Mouse (Mus musculus) c-Kit-positive CD71-negative TER-119-negative erythroid progenitor cells, embryonic 14.5 days (primary cell): ENCODE measurements around the gene Bmp7.

Source experiments
- DNase-seq: peaks from one replicate; pipeline ENCODE4 v3.0.0-alpha.2; 2013; ENCODE audit warnings: low read depth

Gene Bmp7

DNA sequence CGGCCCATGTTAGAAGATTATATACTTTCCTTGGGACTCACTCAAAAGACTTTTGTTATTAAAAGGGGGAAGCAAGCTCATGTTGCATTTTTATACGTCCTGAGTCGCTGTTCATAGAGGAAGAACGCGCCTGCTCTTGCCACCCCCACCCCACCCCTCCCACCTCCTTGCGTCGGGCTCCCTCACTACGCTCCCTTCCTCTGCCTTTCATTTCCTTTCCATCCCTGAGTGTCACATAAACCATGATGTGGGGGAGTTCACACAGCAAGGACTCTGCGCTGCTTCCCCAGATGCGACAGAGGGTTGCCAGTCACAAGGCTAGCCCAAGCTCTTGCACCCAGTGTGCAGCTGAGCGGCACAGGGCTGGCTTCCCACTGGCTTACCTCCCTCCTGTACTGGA is 88.3 kb downstream of the Bmp7 start:
- no peak for DNase-seq

DNA sequence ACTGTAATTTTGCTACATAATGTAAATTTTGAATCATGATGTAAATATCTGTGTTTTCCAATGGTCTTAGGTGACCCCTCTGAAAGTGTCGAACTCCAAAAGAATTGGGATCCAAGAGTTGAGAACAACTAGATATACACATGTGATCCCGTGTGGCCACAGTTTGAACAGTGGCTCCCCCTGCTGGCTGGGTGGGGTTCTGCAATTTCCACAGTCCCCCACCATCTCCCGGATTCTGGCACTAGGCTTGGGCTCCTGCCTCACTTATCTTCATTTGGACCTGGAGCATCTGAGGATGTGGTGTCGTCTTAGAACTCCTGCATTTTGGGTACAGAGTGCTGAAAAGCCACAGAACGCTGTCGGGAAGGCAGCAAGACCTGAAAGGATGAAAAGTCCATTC is 91.9 kb downstream of the Bmp7 start:
- DNase-seq = no peak

DNA sequence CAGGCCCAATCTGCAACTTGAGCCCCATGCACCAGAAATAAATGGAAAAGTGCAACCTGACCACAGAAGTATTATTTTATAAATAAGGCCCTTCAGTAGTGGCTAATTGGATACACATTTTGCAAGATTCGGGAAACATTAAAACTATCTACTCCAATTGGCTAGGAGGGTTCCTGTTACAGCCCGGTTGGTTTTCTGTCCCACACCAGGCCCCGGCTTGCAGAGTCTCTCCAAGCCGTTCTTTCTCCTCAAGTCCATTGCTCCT is 93.9 kb downstream of the Bmp7 start:
- no peak for DNase-seq

DNA sequence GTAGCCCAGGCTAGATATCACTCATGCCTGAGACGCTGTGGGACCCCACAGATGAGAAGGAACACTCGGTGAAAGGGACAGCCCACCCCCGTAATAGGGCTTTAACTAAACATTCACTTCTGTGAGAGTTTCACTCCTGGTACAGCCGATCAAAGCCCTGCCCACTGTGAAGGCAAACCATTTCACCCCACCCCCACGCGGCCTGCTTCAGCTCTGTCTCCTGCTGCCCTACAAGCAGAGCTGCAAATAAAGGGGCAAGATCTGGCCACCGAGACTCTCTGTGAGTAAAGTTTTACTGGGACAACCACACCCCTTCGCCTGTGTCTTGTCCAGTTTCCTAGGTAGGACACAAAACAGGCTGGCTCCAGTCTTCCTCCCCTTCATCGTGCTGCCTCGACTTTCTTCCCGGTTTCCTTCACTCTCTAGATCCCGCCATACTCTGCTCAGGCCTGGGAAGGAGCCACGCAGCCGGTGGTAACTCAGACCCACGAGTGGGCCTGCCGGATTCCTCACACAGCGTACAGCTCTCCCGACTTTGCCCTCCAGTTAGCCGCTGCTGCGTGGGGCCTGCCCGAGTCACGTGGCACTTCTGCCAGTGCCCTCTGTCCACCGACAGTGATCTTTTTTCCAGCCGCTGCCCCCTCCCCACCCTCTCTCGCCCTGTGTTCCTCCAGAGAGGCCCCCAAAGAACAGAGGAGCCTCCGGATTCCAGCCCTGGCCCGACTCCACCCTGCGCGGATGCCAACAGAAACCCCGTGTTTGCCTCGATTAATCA is 94.4 kb downstream of the Bmp7 start:
- DNase-seq = no peak

DNA sequence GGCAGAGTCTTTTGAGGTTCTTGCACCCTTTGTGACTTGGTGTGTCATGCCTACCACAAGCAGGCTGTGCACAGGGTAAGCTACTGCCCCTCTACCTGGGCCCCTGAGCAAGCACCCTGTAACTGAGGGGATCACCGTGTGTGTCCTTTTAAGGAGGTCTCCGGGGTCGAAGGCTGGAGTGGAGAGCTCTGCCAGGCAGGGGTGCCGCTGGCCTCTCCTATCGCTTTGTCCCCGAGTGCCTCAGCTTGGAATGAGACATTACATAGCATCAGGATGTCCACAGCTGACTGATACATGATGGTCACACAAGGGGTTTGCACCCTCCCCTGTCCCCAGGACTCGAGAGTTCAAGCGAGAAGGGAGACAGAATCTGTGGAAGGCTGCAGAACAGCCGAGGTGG is 96.2 kb downstream of the Bmp7 start:
- no peak for DNase-seq

DNA sequence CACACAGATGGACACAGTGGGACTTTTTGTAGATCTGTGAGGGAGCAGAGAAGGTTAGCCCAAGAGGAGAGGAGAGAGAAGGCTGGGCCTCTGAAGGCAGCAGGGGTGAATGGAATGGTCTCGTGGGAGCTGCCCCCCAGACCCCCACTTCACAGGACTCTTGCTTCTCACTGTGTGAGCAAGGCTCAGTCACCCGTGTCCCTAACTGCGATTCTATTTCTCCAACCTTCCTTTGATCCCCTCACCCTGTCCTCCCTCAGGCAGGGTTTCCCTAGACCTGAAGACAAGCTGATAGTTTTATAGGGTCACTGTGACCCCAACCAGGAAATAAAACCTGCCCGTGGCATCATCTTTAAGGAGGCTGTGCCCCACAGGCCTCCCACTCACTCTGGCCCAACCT is 97.8 kb downstream of the Bmp7 start:
- DNase-seq = no peak

DNA sequence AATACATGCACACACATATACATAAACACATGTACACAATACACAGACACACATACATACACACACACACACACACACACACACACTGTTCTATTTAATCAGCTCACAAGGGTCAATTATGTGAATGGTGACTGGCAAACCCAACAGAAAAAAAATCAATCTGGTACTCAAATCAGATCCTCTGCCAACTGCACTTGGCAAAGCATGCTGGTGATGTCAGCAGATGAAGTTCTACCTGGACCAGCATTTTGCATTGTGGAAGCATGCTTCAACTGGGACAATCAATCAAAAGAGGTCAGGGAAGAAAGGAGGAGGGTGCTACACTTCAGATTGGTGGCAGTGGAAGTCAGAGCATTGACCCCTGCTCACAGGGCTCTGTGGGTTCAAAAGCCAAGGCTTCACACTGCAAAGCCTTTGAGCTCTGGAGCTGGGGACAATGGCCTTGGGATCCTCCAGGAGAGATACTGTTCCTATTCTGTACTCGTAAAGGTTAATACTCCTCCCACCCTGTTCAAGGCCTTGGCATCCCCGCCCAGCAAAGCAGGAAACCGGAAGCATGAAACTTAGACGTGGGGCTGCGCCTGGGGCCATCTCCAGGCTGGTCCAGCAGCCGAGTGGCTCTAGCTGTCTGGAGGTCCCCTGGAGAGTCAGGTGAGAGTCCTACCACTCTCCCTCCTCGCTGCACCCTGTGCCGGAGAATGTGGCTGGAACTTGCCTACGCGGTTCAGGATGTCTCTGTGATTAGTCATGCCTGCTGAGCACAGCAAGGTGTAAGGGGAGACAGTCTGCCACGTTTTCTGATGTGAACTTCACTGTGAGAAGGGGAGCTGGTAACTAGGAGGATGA is 99.0 kb downstream of the Bmp7 start:
- DNase-seq = no peak

DNA sequence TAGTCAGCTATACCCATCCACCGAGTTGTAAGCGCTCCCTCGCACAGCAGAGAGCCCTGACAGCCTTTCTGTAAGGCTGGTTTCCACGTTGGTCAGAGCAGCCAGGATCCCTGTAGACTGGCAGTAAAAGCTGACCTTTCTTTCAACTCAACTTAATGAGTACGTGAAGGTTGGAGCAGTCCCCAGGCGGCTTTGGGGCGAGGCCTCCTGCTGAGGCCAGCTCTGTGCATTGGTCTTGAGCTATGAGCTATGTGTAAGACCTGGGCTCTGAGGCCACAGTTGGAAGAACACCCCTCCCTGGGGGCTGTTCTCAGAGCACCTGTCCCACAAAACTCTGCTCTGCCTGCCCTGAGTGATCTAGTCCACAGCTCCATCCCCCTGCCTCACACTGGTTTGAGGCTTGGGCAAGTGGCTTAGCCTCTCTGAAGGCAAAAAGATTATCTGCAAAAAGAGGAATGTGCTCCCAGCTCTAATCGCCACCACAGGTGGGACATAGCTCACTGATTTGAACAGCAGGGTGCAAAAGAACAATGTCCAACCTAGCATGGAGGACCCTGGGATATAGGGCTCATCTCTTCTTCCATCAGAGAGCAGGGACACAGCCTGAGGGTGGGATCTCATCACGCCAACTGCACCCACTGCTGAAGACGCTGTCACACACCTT is 100.7 kb downstream of the Bmp7 start:
- DNase-seq = no peak

DNA sequence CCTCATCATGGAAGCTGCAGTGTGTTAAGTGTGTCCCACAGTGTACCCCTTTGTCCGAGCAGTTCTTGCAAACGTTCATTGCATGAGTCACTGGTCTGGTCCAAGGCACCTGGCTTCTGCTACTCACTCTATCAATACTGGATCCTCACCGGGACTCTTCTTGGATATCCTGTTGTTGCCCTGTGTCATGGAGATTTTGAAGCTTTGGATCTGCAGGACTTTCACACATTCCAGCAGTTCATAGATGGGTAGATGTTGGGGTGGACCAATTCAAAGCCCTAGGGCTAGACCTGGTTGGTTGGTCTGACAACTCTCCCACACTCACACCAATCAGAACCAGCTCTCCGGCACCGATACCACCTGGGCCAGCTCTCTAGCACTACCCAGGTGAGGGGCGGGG is 103.6 kb downstream of the Bmp7 start:
- no peak for DNase-seq

DNA sequence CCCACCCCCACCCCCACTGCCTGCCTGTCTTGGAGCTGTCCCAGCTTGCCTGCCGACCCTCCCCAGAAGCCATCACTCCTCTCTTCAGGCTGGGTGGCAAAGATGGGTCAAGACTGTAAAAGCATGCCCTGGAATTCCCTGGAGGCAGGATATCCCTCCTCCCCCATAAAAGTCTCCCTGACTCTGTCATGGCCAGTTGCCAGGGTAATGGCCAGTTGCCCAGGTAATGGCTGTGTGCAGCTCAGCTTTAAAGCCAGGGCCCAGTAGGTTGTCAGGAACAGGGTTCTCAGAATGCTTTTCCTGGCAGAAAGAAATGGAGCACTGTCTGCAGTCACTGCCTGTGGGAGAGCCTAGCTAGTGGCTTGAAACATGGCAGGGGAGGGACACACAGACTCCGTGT is 106.9 kb downstream of the Bmp7 start:
- no peak for DNase-seq

DNA sequence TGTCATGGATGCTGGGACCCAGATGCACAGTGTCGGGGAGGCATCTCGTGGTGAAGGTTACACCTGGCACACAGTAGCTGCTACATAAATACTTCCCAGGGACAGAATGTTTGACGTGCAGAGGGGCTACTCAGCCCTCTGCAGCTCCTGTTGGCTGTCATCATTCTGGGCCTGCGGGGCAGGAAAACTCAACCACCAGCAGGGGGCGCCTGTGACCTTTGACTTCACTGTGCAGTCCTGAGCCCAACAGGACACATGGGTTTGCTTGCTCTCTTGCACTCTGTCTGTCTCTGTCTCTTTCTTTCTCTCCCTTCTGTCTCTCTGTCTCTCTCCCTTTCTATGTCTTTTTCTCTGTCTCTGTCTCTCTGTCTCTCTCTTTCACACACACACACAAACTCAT is 108.4 kb downstream of the Bmp7 start:
- peak; percentile 59 for DNase-seq

DNA sequence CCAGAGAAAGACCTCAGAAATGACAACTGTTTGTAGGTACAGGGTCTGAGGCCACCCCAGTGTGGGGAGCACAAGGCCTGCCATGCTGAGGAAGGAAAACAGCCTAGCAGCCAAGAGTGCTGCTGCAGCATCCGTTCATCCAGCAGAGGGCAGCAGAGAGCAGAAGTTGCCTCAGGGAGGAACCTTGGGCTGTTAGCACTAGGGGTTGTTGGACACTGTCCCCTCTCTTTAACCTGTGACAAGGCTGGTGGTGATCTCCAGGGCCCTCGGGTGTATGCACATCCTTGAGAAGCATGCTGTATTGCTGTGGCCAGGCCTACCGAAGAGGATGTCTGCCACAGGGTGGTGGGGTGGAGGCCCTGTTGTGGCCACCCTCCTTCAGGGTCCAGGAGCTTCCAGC is 109.0 kb downstream of the Bmp7 start:
- DNase-seq = peak; percentile 77

DNA sequence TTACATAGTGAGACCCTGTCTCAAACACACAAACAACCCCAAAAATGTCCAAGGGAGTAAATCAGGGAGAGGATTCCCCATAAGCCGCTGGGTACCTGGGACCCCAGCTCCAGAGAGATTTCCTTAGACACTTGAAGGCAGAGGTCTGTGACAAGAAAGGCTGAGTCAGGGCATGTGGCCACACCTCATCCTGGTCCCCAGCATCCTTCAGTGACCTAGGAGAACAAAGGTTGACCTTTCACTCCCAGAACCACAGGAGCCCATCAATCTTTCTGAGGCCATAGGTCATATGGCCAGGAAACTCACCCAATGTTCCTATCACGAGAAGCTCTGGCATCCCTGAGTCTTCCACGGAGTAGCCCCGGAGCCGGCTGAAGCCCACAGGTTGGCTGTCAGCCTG is 111.9 kb downstream of the Bmp7 start:
- DNase-seq = no peak

DNA sequence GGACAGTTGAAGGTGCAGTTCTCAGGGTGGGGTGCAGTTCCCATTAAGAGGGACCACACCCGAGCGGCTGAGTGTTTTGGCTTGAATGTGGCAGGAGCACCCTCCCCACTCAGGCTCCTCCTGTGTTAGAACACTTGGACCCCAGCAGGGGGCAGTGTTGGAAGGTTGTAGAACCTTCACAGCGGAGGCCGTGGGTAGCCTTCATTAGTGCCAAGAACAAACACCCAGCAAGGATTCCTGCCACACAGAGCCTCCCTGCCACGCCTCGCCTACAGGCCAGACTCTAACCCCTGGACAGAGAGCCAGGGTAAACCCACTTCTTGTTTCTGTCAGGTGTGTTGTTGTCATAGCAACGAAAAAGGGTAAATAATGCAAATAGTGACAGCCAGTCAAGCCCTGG is 112.6 kb downstream of the Bmp7 start:
- DNase-seq = peak; percentile 48

DNA sequence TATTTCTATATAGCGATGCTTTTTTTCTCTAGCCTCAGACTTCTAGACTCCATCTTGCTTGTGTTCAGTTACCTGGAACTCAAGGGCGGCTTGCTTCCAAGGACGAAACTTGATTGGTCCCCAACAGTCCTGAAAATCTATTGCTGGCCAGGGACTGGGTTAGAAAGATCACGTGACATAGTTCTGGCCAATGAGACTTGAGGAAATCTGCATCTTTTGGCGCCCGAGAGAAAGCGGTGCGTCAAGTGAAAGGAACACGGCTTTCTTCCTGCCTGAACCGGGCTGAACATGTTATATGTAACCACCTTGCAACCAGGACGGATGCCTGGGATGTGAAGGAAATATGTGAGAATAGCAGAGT is 114.4 kb downstream of the Bmp7 start:
- DNase-seq = no peak

DNA sequence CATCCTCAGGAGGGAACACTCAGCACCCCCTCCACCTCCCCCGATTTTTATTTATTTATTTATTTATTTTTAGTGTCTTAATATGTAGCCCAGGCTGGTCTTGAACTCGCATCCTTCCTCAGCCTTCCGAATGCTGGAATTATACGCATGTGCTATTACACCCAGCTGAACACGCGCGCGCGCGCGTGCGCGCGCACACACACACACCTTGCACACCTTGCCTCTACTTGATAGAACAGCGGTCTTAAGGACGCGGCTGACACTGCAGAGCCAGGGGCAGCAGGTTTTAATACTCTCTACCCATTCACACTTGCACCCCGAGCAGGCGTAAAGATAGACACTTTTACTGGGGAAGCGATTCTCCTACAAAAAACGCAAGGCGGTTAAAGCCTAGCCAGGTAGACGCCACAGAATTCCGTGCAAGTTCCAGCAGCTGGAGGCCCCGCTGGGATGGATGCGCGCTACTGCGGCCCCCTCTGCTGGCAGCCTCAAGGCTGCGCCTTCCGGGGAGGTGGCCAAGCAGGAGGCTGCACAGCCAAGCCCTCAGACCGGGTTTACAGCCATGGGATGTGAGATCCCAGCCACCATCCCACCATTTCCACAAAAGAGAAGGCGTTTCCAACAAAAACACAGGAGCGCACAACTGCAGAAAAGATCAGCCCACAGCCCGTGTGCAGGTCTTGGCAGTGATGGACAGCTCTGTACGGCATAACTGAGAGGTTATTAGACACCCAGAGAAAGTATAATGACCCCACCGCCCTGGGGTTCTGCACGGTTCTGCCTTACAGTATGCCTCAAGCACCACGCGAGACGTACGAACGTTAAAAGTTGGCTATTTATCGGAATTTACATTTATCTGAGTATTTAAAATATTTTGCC is 115.0 kb downstream of the Bmp7 start:
- no peak for DNase-seq

DNA sequence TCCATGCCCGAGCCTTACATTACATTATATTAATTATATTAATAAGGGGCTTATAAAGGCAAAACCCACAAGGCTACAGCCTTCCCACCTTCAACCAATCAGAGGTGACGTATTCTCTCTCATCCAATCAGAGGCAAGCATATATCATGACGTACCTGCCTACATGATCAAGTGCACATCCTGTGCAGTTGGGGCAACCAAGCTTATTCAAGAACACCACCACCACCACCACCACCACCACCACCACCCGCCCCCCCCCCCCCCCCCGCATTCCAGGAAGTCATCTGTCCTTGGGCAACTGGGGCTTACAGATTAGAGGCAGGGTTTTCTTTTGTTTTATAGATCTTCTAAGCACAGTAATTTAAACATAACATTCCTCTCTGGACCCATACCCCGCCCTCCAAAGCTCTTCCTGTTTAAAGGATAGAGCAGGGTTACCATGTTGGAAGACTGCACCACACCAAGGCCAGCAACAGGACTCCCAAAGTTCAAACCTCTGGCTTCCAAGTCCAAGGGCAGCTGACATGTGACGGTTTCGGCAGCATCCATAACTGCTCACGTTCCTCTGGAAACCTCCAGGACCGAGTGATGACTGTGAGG is 121.4 kb downstream of the Bmp7 start:
- no peak for DNase-seq
